In genomic region chr16:36041625-36042020, GRCm38 (mm10) we compare ENCODE assay signal across 8 mouse cellular contexts. TPM values are rescaled to one million over a fixed set of nuclear protein-coding genes. Genes with fewer than 3 reads are reported as not detected.
DNase-seq lines count a peak whose midpoint lies in the region; ATAC-seq and TF ChIP-seq lines count a peak whose summit lies in the region.

No protein-coding gene starts in this region.

- no peak for TF ChIP-seq CTCF in left cerebral cortex, adult 2 months (IDR thresholded peaks at IDR 0.05)

- H3K36me3 ChIP-seq in embryonic facial prominence, embryonic 11.5 days (replicated peaks; ENCODE audit: control insufficient read depth, insufficient read depth, low read depth, low read length): no peaks in the 10 kb centered on the region
- peaks cover 9% of the 10 kb centered on the region; the same call in 1 of the 2 replicates for H3K36me3 ChIP-seq in hindbrain, embryonic 16.5 days (ENCODE audit: control insufficient read depth, insufficient read depth, low read length)
- H3K36me3 ChIP-seq in midbrain, embryonic 16.5 days (ENCODE audit: control insufficient read depth, insufficient read depth, low read length): peaks cover 6% of the 10 kb centered on the region

- H3K9me3 ChIP-seq in embryonic facial prominence, embryonic 11.5 days (replicated peaks; ENCODE audit: control insufficient read depth, low read length): no peaks in the 10 kb centered on the region
- no peaks in the 10 kb centered on the region for H3K9me3 ChIP-seq in hindbrain, embryonic 16.5 days (ENCODE audit: control insufficient read depth, low read length)
- no peaks in the 10 kb centered on the region for H3K9me3 ChIP-seq in midbrain, embryonic 16.5 days (replicated peaks; ENCODE audit: control insufficient read depth, low read length, poor library complexity, severe bottlenecking)

- no peaks in the 10 kb centered on the region for H3K27me3 ChIP-seq in embryonic facial prominence, embryonic 11.5 days (ENCODE audit: control insufficient read depth, insufficient read depth, low read length)
- no peaks in the 10 kb centered on the region for H3K27me3 ChIP-seq in hindbrain, embryonic 16.5 days (replicated peaks; ENCODE audit: control insufficient read depth, insufficient read depth, low read length)
- H3K27me3 ChIP-seq in midbrain, embryonic 16.5 days (ENCODE audit: control insufficient read depth, insufficient read depth, low read depth, low read length): no peaks in the 10 kb centered on the region

- intact Hi-C loops in left cerebral cortex, adult 2 months (cut with DNase I): loop anchor here (2.0 to 10.0 kb wide), 3 partner anchors 29 to 971 kb away; partner anchors contain the start of genes Ccdc58, Fam162a, Iqcb1 and Polq

- no peak for DNase-seq in left cerebral cortex, adult 2 months (ENCODE audit: extremely low spot score in 1 of 2, low spot score in 2 of 2)
- no peak for DNase-seq in left cerebral cortex, adult 11 months (ENCODE audit: low spot score)
- no peak for DNase-seq in embryonic facial prominence, embryonic 11.5 days (ENCODE audit: low spot score)
- no peak for DNase-seq in gastrocnemius, postnatal 10 days
- DNase-seq in ovary, postnatal 36 days (ENCODE audit: low spot score): no peak
- DNase-seq in T-cell, adult 2 months (ENCODE audit: low spot score): no peak

- H3K4me1 ChIP-seq in embryonic facial prominence, embryonic 11.5 days (ENCODE audit: control insufficient read depth, insufficient read depth, low read length): no peaks in the 10 kb centered on the region
- H3K4me1 ChIP-seq in hindbrain, embryonic 16.5 days (ENCODE audit: control insufficient read depth, insufficient read depth, low read depth, low read length): peaks cover 10% of the 10 kb centered on the region
- peaks cover 18% of the 10 kb centered on the region for H3K4me1 ChIP-seq in midbrain, embryonic 16.5 days (ENCODE audit: control insufficient read depth, insufficient read depth, low read length)

- H3K4me3 ChIP-seq in left cerebral cortex, adult 2 months: peak overlapping the region; percentile 53
- peak overlapping the region; percentile 57 for H3K4me3 ChIP-seq in embryonic facial prominence, embryonic 11.5 days (ENCODE audit: low read depth, low read length)
- peak overlapping the region; percentile 57 for H3K4me3 ChIP-seq in hindbrain, embryonic 16.5 days (ENCODE audit: low read length)
- peak overlapping the region; percentile 71 for H3K4me3 ChIP-seq in midbrain, embryonic 16.5 days (ENCODE audit: low read depth, low read length)

- peak overlapping the region; percentile 74 for H3K9ac ChIP-seq in embryonic facial prominence, embryonic 11.5 days (replicated peaks; ENCODE audit: low read length)
- peak overlapping the region; percentile 76 for H3K9ac ChIP-seq in hindbrain, embryonic 16.5 days (ENCODE audit: low read depth, low read length)
- peak overlapping the region; percentile 62 for H3K9ac ChIP-seq in midbrain, embryonic 16.5 days (ENCODE audit: low read depth, low read length)

- WGBS in embryonic facial prominence, embryonic 11.5 days: 32% methylated on average over 11 of the region's 11 CpGs
- 32% methylated on average over 11 of the region's 11 CpGs for WGBS in hindbrain, embryonic 16.5 days
- WGBS in midbrain, embryonic 16.5 days: 37% methylated on average over 11 of the region's 11 CpGs

- H3K4me2 ChIP-seq in embryonic facial prominence, embryonic 11.5 days (ENCODE audit: low read depth, low read length): peak overlapping the region; percentile 64
- peak overlapping the region; percentile 82 for H3K4me2 ChIP-seq in hindbrain, embryonic 16.5 days (ENCODE audit: low read length)
- H3K4me2 ChIP-seq in midbrain, embryonic 16.5 days (ENCODE audit: low read length): peak overlapping the region; percentile 55

- no peak for ATAC-seq in embryonic facial prominence, embryonic 11.5 days (replicated peaks; ENCODE audit: insufficient number of reproducible peaks, low FRiP score, low TSS enrichment, low read depth)
- ATAC-seq in hindbrain, embryonic 16.5 days: no peak
- no peak for ATAC-seq in midbrain, embryonic 16.5 days

- peak overlapping the region; percentile 65 for H3K27ac ChIP-seq in left cerebral cortex, adult 2 months
- 0 out of 2 replicates have a peak overlapping the region, but pooled peaks have one; percentile 29 for H3K27ac ChIP-seq in embryonic facial prominence, embryonic 11.5 days (replicated peaks; ENCODE audit: low read depth, low read length)
- H3K27ac ChIP-seq in hindbrain, embryonic 16.5 days (ENCODE audit: low read depth, low read length): peak overlapping the region; percentile 81
- peak overlapping the region; percentile 74 for H3K27ac ChIP-seq in midbrain, embryonic 16.5 days (ENCODE audit: low read length)

RNA-seq across cellular contexts. Expression of gene Wdr5b, which starts 0.6 kb away (rescaled TPM):
- total RNA-seq in left cerebral cortex, adult 2 months (2021): 1 to 10 TPM; 4.4 to 4.7 TPM
- polyA plus RNA-seq in embryonic facial prominence, embryonic 11.5 days (2014; fragmentation: Nextera tagmentation; extraction: Ambion mirVana): 14.0 and 16.7 TPM in 2 replicates
- polyA plus RNA-seq in hindbrain, embryonic 16.5 days (2015; fragmentation: Nextera tagmentation; extraction: Ambion mirVana): 10.2 and 11.9 TPM in 2 replicates
- 13.0 and 14.7 TPM in 2 replicates for polyA plus RNA-seq in midbrain, embryonic 16.5 days (2015; fragmentation: Nextera tagmentation; extraction: Ambion mirVana)
- 1 to 10 TPM; 3.1 to 4.4 TPM for total RNA-seq in gastrocnemius, postnatal 10 days (2021)

RNA-seq across cellular contexts. Expression of gene Fam162a, which starts 29.8 kb away (rescaled TPM):
- total RNA-seq in left cerebral cortex, adult 2 months (2021): 10 to 100 TPM; 60.6 to 62.3 TPM
- 339 and 341 TPM in 2 replicates for polyA plus RNA-seq in embryonic facial prominence, embryonic 11.5 days (2014; fragmentation: Nextera tagmentation; extraction: Ambion mirVana)
- 136 and 144 TPM in 2 replicates for polyA plus RNA-seq in hindbrain, embryonic 16.5 days (2015; fragmentation: Nextera tagmentation; extraction: Ambion mirVana)
- 131 and 137 TPM in 2 replicates for polyA plus RNA-seq in midbrain, embryonic 16.5 days (2015; fragmentation: Nextera tagmentation; extraction: Ambion mirVana)
- 100 to 1,000 TPM; 130 to 134 TPM for total RNA-seq in gastrocnemius, postnatal 10 days (2021)

RNA-seq across cellular contexts. Expression of gene Ccdc58, which starts 29.9 kb away (rescaled TPM):
- 10 to 100 TPM; 14.3 to 19.4 TPM for total RNA-seq in left cerebral cortex, adult 2 months (2021)
- 104 and 113 TPM in 2 replicates for polyA plus RNA-seq in embryonic facial prominence, embryonic 11.5 days (2014; fragmentation: Nextera tagmentation; extraction: Ambion mirVana)
- 29.1 and 29.6 TPM in 2 replicates for polyA plus RNA-seq in hindbrain, embryonic 16.5 days (2015; fragmentation: Nextera tagmentation; extraction: Ambion mirVana)
- 24.7 and 27.7 TPM in 2 replicates for polyA plus RNA-seq in midbrain, embryonic 16.5 days (2015; fragmentation: Nextera tagmentation; extraction: Ambion mirVana)
- total RNA-seq in gastrocnemius, postnatal 10 days (2021): 10 to 100 TPM; 36.4 to 42.3 TPM

Comparison
In these comparisons a context has a peak if more than half of its experiments do, and no peak if none do; other contexts are left out.
1. H3K27ac ChIP-seq: peak in every context shown above with its lines; median percentile 81 in hindbrain, embryonic 16.5 days; 74 in midbrain, embryonic 16.5 days; 65 in left cerebral cortex, adult 2 months; 29 in embryonic facial prominence, embryonic 11.5 days.